Mouse (Mus musculus) adrenal gland, adult 8-10 months (tissue): ENCODE results near the gene Fgfr2. TPM values are rescaled to one million over a fixed set of nuclear protein-coding genes. Genes with fewer than 3 reads are reported as not detected.

Source experiments
- DNase-seq: peaks from one replicate; pipeline ENCODE4 v3.0.0; 2022
- total RNA-seq, 4 experiments: library from RNA; stranded (reverse); gene quantifications; 2 replicates each; pipeline ENCODE4 v1.2.4; 2022

Fgfr2 gene
- total RNA-seq, 4 experiments from 2014 or later: 193 to 471 (median 262) TPM

DNA sequence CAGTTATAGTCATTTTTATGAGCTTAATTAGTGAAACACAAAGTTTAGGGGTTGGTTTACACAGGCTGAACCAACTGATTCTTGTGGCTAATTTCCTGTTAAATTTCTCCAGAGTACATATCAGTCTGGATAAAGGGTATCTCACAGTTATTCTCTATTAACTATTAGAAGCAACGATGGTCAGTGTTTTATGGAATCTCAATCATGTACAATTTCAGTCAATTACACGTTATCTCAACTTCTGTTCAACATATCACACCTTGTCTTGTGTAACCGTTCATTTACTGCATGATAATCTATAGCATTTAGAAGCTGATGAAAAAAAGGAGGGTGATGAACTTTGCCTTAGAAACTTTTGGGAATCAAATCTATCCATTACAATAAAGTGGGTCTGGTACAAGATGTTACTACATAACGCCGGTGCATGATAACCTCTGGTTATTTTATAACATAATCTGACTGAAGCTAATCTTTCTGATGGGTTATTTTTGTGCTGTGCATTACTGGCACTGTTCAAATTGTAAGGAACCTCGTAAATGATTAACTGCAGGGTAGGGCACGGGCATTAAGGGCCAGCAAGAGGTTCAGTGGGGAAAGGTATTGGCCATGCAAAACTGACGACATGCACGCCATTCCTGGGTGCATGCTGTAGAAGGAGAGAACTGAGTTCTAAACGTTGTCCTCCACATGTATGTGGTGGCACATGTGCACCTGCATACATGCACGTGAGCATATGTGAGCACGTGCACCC is 2121.0 kb downstream of the Fgfr2 start:
- DNase-seq: no peak

DNA sequence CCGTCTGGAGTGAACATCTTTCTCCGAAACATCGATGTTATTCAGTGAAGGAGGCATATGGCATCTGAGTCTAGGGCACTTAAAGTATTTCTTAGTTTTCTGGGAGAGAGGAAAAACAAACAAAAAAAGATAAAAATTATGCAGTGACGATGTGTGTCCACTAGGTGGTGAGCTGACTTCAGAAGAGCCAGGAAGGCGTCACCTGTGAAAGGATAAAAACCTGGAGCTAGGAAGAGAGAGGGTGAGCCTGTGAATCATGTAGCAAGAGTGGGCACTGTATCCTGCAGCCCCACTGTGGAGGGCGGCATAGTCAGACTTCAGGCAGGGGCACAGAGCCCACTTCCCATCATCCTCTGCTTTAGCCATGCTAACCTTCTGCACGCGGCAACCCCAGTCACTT is 2129.2 kb downstream of the Fgfr2 start:
- DNase-seq: no peak

DNA sequence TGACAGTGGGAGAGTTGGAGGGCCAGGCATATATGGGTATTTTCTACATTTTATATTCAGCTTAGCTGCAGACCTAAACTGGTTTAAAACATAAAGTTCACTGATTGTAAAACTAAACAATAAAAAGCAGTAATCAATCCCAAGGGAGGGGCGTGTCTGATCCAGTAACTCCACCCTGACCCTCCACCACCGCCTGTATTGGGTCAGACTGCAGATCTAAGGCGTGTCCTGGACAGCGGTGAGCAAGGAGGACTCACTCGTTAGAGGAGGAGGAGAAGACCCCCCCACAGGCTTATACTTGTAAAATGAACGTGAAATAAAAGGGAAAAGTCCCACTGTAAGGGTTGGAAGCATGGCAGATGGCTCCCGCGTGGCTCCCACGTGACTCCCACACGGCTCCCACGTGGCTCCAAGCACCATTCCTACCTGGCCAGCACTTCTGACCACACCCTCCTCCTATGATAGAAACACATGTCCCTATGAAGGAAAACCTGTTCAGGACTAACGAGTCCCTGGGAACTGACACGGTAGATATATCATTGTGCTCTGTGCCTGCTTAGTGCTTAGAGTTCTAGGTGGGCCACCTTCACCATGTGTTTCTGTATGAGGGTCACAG is 2131.9 kb downstream of the Fgfr2 start:
- DNase-seq: no peak

DNA sequence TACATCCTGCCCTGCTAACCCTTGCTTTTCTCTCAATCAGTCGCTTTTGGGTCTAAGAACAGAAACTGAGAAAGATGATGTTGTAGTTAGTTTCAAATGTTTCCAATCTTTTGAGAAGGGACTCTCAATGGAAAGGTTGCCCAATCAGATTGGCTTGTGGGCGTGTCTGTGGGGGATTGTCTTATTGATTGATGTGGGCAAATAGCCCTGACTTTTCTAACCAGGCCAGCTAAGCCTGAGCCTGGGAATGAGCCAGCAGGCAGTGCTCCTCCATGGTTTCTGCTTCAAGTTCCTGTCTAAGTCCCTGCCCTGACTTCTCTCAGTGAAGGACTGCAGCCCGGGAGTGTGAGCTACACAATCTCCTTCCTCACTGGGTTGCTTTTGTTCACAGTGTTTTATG is 2133.8 kb downstream of the Fgfr2 start:
- no peak for DNase-seq

DNA sequence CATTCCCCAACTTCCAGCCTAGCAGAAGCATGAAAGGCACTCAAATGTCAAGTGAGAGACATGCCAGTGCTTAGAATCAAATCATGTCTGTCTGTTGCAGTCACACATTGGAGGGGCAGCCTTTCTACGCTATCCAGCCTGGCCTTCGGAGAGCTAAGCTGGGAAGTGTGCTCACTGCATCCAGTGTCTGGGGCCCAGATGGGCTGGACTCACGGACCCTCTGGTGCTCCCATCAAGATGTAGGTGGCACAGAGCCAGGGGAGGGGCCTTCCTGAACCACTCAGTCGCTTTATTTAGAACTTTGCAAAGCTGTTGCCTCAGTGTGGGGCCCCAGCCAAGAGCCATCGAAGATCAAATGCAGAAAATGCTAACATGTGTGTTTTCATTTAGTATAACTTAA is 2135.0 kb downstream of the Fgfr2 start:
- DNase-seq: no peak

DNA sequence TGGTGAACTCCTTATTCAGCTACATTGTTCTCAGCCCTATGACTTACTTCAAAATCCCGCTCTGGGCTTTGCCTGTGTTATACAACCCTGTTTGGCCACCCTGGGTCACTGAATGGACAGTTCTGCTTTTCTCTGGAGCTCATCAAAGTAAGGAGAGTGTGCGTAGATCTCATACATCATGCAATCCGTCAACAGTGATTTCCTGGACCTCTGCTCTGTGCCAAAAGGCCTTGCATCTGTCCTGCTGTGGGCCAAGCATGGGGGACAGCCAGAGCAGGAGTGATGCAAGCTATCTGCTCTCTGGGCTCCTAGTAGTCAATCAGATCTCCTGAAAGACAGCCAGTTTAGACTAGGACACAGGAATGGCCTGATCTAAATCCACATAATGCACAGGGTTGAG is 2137.4 kb downstream of the Fgfr2 start:
- peak; percentile 62 for DNase-seq

DNA sequence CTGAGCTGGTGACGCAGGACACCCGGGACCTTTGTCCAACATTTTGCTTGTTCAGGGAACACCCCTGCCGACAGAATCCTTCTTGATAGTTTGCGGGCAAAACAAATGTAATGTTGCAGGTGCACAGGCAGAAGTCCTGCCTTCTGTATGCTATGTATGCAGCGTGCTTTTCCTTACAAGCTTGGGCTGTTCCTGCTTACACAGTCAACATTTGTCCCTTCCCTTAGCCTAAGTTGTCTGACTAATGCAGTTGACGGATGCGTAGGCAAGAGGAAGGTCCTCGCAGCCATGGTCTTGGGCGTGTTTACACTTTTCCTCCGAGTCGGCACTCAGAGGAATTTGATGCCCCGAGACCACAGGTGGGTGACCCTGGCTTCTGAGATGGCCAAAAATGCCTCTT is 2138.0 kb downstream of the Fgfr2 start:
- DNase-seq: no peak

DNA sequence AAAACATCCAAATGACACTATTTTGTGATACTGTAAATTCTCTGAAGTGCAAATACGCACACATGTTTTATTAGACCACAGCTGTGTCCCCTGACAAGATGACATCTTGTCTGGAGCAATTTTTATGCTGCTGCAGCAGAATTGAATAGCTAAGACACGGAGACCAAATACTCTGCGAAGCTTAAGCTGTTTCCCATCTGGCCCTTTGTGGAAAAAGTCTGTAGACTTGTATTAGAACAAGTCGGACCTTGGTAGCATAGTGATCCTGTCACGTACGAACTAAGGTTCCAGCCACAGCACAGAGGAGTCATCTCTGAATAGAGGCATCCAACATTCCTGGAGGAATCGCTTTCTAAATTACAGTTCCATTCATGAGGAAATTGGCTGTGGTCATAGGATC is 2138.9 kb downstream of the Fgfr2 start:
- DNase-seq: no peak

DNA sequence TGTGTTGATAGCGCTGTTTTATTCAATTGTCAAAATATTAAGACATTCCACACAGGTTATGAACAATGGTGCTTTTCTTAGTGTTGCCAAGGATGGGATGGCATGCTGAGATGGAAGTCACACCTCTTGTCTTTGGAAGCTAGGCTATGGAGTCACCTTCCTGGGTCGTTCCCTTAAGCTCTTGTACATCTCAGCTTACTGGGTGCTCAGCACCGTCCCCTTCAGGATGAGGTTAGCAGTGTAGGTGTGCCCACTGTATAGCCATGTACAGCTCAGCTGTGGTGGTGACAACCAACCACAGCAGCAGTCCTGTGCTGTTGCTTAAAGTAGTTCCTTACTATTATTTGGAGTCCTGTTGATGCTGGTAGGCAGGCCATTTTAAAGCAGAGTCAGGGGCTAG is 2140.3 kb downstream of the Fgfr2 start:
- DNase-seq: no peak

DNA sequence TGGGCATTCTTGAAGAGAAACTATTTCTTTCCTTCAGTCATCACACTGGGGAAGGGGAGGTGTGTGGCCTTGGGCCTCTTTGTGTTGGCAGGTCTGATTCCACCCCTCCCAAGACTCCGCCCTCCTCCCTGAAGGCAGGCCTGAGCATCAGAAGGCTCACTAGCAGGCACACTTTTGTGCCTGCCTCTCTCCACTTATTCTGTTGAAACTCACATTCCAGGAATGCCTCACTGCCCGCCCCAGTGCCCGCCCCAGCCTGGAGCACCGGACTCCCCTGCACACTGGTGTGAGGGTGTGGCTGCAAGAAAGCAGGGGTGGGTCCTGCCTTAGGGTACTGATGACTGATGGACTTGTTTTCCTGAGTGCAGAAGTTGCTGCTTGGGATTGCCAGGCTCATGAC is 2140.8 kb downstream of the Fgfr2 start:
- DNase-seq: no peak

DNA sequence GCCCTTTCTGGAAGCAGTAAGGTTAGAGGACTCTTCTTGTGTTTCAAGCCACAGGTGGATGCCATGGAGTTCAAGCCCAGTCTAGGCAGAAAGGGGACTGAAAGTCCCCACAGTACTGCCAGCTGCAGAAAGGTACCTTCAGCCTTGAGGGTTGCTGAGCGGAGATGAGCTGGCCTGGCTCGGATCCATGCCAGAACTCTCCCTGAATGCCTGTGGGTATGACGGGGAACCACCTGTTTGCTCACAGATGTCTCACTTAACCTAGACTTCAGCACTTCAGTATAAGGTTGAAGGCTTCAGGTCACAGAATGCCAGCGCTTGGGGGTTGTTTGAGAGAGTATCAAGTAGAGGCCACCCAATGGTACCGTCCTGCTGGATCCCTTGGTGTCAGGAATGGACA is 2143.0 kb downstream of the Fgfr2 start:
- DNase-seq: peak; percentile 60

DNA sequence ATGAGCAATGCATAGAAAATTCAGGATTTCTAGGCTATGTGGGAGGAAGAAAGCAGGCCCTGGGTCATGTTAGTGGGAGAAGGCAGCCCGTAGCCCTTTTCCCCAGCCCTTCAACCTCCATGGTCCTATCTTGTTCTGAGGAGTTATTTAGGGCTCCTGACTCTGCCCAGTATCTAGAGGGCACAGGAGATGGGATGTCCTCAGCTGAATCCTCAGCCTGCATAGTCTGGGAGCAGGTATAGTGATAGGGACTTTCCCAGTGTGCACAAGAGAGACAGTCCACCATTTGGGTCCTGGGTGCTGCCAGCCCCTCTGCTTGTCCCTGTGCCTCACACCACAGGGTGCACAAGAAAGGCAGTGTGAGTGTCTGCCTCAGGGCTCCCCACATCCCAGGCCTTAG is 2144.6 kb downstream of the Fgfr2 start:
- DNase-seq: no peak

DNA sequence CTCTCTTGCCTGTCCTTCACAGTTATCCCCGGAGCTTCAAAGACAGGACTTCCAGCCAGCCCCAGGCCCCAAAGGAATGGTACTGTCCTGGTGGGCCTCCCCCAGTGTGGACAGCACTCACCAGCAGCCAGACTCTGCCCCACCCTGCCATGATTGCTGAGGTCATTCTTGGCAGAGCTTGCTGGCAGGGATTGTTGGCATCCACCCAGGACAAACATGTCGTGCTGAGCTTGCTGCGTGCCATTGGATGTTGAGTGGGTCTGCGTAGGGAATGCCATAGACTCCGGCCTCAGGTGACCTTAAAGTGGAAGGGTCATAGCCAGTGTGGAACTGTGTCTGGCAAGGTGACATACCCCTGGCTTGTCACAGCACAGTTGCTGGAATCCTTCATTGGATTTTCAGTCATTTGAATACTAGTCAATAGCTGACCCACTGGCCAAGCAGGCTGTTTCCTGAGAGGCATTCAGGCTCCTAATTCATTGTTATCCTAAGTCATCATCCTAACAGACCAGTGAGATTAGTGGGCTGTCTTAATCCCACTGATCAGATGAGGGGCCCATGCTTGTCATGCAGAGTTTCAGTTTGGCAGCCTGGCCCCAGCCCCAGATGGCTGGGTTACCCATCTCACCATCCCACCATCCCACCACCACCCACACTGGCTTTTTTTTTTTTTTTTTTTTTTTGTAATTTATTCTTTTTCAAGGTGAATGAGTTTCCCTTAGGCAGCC is 2145.2 kb downstream of the Fgfr2 start:
- peak; percentile 86 for DNase-seq

DNA sequence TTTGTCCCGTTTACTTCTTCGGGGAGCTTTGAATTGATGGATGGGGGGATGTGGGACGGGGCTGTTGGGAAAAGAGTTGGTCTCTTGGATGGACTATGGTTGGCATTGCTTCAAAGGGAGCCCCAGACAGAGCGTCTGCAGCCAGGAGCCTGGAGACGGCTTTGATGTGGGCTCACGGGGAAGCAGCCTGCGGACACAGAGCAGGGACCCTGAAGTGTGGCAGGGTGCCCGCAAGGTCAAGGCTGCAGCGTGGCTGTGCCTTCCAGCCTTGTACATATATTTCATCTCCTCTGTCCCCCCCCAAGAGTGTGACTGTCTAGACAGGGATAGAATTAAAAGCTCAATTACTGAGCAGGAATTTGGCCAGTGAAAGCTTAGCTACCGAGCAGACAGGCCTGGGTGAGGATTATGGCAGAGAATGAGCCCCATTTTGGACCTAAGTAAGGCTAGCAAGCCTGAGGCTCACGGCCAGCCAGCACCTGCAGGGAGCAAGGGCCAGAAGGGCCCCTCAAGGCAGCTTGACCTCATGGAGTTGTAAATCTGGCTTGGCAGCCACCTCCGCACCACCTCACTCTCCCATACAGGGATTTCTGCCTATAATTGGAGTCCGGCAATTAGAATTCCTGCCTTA is 2146.7 kb downstream of the Fgfr2 start:
- DNase-seq: peak; percentile 62

DNA sequence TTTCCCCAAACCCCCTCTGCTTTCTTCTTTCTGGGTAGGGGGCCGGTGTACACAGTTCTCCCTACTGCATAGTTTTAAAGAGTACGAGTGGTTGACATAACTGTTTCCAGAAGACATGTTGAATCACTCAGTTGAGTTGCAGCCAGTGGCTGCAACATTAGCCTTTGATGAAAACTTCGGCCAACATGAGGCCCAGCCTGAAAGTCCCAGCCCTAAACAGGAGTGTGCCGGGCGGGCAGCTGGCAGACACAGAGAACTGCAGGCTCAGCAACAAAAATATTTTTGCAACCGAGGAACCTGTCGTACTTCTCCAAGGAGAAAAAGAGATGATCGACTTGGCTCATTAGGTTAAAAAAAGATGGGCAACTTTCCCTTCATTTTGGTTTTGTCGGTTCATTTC is 2150.4 kb downstream of the Fgfr2 start:
- no peak for DNase-seq

DNA sequence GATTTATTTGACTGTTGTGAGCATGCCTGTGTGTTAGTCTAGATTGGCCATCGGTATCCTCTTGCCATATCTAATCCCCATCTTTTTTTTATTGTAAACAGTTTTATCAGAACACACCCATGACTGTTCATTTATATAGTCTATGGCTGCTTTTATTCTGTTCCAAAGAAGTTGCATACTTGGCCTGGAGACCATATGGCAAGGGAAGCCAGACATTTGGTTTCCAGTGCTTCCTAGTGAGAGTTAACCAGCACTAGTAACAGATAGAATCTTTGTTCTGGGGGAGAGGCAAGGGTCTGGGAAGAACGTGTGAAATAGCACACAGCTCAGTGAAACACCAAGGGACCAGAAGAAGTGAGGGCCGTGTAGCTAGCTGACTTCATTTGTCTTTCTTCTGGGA is 2153.6 kb downstream of the Fgfr2 start:
- DNase-seq: no peak

DNA sequence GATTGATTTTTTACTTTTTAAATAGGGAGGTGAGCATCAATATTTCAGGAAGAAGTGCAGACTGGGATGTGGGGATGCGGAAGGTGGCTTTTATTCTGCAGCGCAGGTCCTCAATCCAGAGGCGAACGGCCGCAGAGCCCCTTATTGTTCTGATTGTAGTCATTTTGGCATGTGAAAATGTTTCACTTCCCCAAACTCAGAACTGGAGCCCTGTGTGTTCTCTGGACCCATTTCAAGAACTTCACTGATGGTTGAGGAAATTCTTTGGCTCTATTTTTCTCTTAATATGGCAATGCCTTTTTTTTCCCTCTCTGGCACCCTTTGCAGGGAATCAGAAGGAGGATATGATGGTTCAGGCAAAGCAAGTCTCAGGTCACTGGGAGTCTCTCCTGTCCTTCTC is 2154.1 kb downstream of the Fgfr2 start:
- no peak for DNase-seq

DNA sequence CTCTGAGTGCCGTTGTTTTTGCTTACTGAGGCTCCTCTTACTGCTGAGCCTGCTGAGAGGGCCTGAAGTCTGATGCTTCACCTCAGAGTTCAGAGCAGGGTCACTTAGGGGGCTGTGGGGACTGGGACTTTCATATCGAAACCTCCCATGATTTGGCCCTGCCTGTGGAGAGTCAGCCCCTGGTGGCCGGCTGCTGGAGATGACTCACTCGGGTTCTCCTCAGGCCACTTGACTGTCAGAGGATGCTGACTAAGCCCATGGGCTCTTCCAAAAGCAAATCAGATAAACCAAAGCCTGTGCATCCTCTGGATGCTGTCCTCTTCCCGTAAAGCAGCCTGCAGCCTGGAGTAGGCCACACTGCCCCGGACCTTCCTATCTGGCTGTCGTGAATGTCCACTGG is 2154.6 kb downstream of the Fgfr2 start:
- peak; percentile 61 for DNase-seq

DNA sequence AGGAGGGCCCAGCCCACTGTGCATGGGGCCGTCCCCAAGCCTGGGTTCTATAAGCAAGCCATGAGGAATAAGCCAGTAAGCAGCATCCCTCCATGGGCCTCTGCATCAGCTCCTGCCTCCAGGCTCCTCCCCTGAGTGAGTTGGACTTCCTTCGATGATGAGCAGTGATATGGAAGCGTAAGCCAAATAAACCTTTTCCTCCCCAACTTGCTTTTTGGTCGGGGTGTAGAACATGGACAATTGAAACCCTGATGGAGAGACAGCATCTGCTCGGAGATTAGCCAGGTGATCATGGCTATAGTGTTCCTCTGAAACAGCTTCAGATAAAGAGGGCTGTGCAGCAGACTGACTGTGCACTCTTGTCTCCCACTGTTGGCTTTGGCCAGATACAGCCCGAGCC is 2155.2 kb downstream of the Fgfr2 start:
- no peak for DNase-seq

DNA sequence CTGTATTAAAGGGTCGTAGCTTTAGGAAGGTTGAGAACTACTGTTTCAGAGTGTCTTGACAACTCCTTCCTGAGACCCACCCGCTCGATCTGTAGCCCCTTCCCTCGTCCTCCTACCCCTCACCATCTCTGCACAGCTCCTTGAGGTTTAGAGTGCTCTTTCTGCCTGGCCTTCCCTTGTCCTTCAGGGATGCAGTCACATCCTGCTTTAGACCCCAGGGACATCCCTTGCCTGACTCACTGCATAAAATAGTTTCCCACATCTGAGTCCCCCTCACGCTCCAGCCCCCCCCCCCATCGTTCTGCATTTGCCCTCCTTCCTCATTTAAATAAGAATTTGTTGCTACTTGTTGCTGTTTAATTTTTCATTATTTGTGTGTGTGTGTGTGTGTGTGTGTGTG is 2156.3 kb downstream of the Fgfr2 start:
- no peak for DNase-seq

DNA sequence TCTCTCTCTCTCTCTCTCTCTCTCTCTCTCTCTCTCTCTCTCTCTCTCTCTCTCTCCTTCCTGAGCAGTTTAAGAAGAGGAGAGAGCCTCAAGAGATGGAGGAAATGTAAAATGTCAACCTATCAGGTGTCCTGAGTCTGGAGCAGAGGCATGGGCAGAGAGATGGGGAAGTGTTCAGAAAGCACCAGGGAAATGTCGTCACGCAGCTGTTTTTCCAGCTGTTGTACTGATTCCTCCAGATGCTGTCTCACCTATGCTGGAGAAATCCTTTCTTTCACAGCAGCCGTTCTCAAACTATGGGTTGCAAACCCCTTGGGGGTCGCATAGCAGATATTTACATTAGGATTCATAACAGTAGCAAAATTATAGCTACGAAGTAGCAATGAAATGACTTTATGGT is 2156.7 kb downstream of the Fgfr2 start:
- DNase-seq: no peak

DNA sequence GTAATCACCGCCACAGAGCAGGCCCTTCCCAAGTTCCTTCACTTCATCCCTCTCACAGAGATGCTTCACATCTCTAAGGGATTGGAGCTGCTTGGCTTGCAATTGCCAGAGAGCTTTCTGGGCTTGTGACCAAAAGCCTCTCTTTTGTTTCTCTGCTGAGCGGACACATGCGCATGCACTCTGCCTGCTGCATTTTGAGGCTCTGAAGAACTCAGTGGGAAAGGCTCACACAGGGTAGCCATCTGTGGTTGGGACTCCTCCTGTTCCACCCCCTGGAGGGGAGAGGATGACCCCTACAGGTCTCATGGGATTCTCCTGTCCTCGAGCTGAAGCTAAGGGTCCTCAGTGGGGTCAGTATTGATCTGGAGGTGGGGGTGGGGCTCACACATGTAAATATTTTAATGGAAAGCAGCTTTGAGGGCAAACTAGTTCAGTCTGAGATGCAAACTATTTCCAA is 2157.2 kb downstream of the Fgfr2 start:
- no peak for DNase-seq

DNA sequence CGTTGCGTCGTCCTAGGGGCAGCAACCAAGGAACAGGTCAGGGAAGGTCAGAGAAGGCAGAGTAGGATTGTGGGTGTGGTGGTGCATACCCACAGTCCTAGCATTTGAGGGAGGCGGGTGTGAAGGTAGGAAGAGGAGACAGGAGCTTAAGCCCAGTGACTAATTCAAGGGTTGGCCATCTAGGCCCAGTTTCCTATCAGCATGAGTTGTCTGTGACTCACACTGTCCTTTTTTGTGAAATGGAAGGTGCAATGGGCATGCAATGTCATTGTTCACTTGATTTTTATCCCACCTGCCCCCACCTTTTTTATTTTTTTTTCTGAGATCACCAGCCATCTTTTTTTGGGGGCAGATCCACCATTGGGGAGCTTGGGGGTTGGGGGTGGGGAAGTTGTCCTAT is 2157.8 kb downstream of the Fgfr2 start:
- DNase-seq: no peak
